Mouse (Mus musculus) neural tube, embryonic 15.5 days (tissue): Measurements from ENCODE around the gene Ccdc88c. TPM values are rescaled to one million over a fixed set of nuclear protein-coding genes. Genes with fewer than 3 reads are reported as not detected.
A peak's percentile ranks its signal among the peaks of the same experiment; 100 is the strongest.

Experiments
- ATAC-seq: fragments of 200-750 bp; cut with Nextera tagmentation; 2 replicates; pipeline ENCODE4 v1.8.0; 2017; ENCODE audit warnings: mild to moderate bottlenecking, moderate TSS enrichment, moderate library complexity; ENCODE audit not compliant: low FRiP score
- H3K27ac ChIP-seq: fragments of 300-500 bp; sonication (generic); replicated peaks from 2 replicates; pipeline ENCODE4 v1.5.1; 2015; ENCODE audit warnings: mild to moderate bottlenecking, inconsistent platforms
- H3K27me3 ChIP-seq: fragments of 300-500 bp; sonication (generic); replicated peaks from 2 replicates; pipeline ENCODE4 v1.6.1; 2015; ENCODE audit warnings: inconsistent platforms
- H3K36me3 ChIP-seq: fragments of 300-500 bp; sonication (generic); 2 replicates; pipeline ENCODE4 v1.6.1; 2015; ENCODE audit warnings: inconsistent platforms
- H3K4me1 ChIP-seq: fragments of 300-500 bp; sonication (generic); 2 replicates; pipeline ENCODE4 v1.6.1; 2015; ENCODE audit warnings: inconsistent platforms
- H3K4me2 ChIP-seq: fragments of 300-500 bp; sonication (generic); 2 replicates; pipeline ENCODE4 v1.6.1; 2015; ENCODE audit warnings: inconsistent platforms, mild to moderate bottlenecking, moderate library complexity
- H3K4me3 ChIP-seq: fragments of 300-500 bp; sonication (generic); replicated peaks from 2 replicates; pipeline ENCODE4 v1.5.1; 2015; ENCODE audit warnings: mild to moderate bottlenecking, inconsistent platforms
- H3K9ac ChIP-seq: fragments of 300-500 bp; sonication (generic); replicated peaks from 2 replicates; pipeline ENCODE4 v1.6.1; 2015; ENCODE audit warnings: mild to moderate bottlenecking, inconsistent platforms
- H3K9me3 ChIP-seq: fragments of 300-500 bp; sonication (generic); replicated peaks from 2 replicates; pipeline ENCODE4 v1.6.1; 2016; ENCODE audit warnings: inconsistent platforms
- WGBS: fragments of 180-500 bp; shearing (Covaris S2); methylation state at CpG from one replicate; pipeline ENCODE4 v1.1.7; 2015; ENCODE audit warnings: mixed read lengths; 5-methylcytosine and 5-hydroxymethylcytosine counted together
- polyA plus RNA-seq: library from polyadenylated mRNA; unstranded; fragments of >200 nt; fragmentation: Nextera tagmentation; extraction: Ambion mirVana; gene quantifications from 2 replicates; pipeline ENCODE4 v1.2.1, GENCODE M21; 2015

The Ccdc88c gene
- polyA plus RNA-seq, 1 experiment from 2014 or later: 9.6 TPM

GRCm38 (mm10) chr12:101026025-101026424 lies 2.8 kb downstream of the Ccdc88c start:
- Histone ChIP-seq H3K4me1 (peaks cover 53% of the 10 kb centered on the region), H3K36me3 (no peaks in the 10 kb centered on the region), H3K9ac (no peak overlapping the region), H3K27me3 (no peaks in the 10 kb centered on the region), H3K4me3 (no peak overlapping the region), H3K27ac (no peak overlapping the region), H3K4me2 (peak overlapping the region; percentile 91), H3K9me3 (no peaks in the 10 kb centered on the region)
- ATAC-seq: no peak
- 85% methylated on average over 4 of the region's 4 CpGs for WGBS

- Histone ChIP-seq H3K4me2 (peak overlapping the region; percentile 91), H3K9me3 (no peaks in the 10 kb centered on the region), H3K4me3 (no peak overlapping the region), H3K27ac (0 out of 2 replicates have a peak overlapping the region, but pooled peaks have one; percentile 18), H3K36me3 (no peaks in the 10 kb centered on the region), H3K4me1 (peaks cover 59% of the 10 kb centered on the region), H3K9ac (peak overlapping the region; percentile 17; the same call in 1 of the 2 replicates), H3K27me3 (no peaks in the 10 kb centered on the region)
- 78% methylated on average over 7 of the region's 7 CpGs for WGBS
- no peak for ATAC-seq
Observed at GRCm38 (mm10) chr12:101025379-101025778, 3.5 kb downstream of the Ccdc88c start.

GRCm38 (mm10) chr12:101024824-101025223 lies 4.0 kb downstream of the Ccdc88c start:
- ATAC-seq: no peak
- Histone ChIP-seq H3K27me3 (no peaks in the 10 kb centered on the region), H3K27ac (0 out of 2 replicates have a peak overlapping the region, but pooled peaks have one; percentile 18), H3K4me1 (peaks cover 63% of the 10 kb centered on the region), H3K36me3 (no peaks in the 10 kb centered on the region), H3K9me3 (no peaks in the 10 kb centered on the region), H3K4me2 (peak overlapping the region; percentile 91; the same call in 1 of the 2 replicates), H3K9ac (no peak overlapping the region; the same call in 1 of the 2 replicates), H3K4me3 (no peak overlapping the region)
- 54% methylated on average over 8 of the region's 8 CpGs for WGBS

- WGBS: 51% methylated on average over 11 of the region's 11 CpGs
- Histone ChIP-seq H3K27ac (peak overlapping the region; percentile 45; the same call in 1 of the 2 replicates), H3K4me3 (no peak overlapping the region), H3K9ac (no peak overlapping the region), H3K4me1 (peaks cover 73% of the 10 kb centered on the region), H3K4me2 (no peak overlapping the region), H3K9me3 (no peaks in the 10 kb centered on the region), H3K36me3 (no peaks in the 10 kb centered on the region), H3K27me3 (no peaks in the 10 kb centered on the region)
- ATAC-seq: no peak
Observed at GRCm38 (mm10) chr12:101023143-101023542, 5.7 kb downstream of the Ccdc88c start.

- no peak overlapping the region for H3K4me2 ChIP-seq
- H3K4me3 ChIP-seq: no peak overlapping the region
- no peaks in the 10 kb centered on the region for H3K27me3 ChIP-seq
- 94% methylated on average over 8 of the region's 8 CpGs for WGBS
- H3K9me3 ChIP-seq: no peaks in the 10 kb centered on the region
- peaks cover 72% of the 10 kb centered on the region for H3K4me1 ChIP-seq
- no peak for ATAC-seq
- no peak overlapping the region for H3K27ac ChIP-seq
- no peak overlapping the region for H3K9ac ChIP-seq
- no peaks in the 10 kb centered on the region for H3K36me3 ChIP-seq
Observed at GRCm38 (mm10) chr12:101022353-101022752, 6.5 kb downstream of the Ccdc88c start.

GRCm38 (mm10) chr12:101021484-101022226 lies 7.2 kb downstream of the Ccdc88c start:
- Histone ChIP-seq H3K9me3 (no peaks in the 10 kb centered on the region), H3K4me1 (peaks cover 65% of the 10 kb centered on the region), H3K27me3 (no peaks in the 10 kb centered on the region), H3K9ac (no peak overlapping the region), H3K4me3 (no peak overlapping the region), H3K36me3 (no peaks in the 10 kb centered on the region), H3K4me2 (no peak overlapping the region), H3K27ac (no peak overlapping the region)
- WGBS: 78% methylated on average over 9 of the region's 9 CpGs
- ATAC-seq: no peak

- H3K9me3 ChIP-seq: no peaks in the 10 kb centered on the region
- no peak for ATAC-seq
- H3K27me3 ChIP-seq: no peaks in the 10 kb centered on the region
- H3K4me1 ChIP-seq: peaks cover 62% of the 10 kb centered on the region
- no peak overlapping the region for H3K9ac ChIP-seq
- no peaks in the 10 kb centered on the region for H3K36me3 ChIP-seq
- no peak overlapping the region for H3K4me2 ChIP-seq
- H3K4me3 ChIP-seq: no peak overlapping the region
- no peak overlapping the region for H3K27ac ChIP-seq
- 69% methylated on average over 15 of the region's 15 CpGs for WGBS
Observed at GRCm38 (mm10) chr12:101020210-101021015, 8.4 kb downstream of the Ccdc88c start.

- no peak overlapping the region for H3K4me3 ChIP-seq
- H3K27me3 ChIP-seq: no peaks in the 10 kb centered on the region
- ATAC-seq: no peak
- WGBS: 88% methylated on average over 7 of the region's 7 CpGs
- H3K9me3 ChIP-seq: no peaks in the 10 kb centered on the region
- no peak overlapping the region; the same call in 1 of the 2 replicates for H3K27ac ChIP-seq
- no peak overlapping the region for H3K4me2 ChIP-seq
- H3K9ac ChIP-seq: no peak overlapping the region
- no peaks in the 10 kb centered on the region for H3K36me3 ChIP-seq
- peaks cover 62% of the 10 kb centered on the region for H3K4me1 ChIP-seq
Observed at GRCm38 (mm10) chr12:101019443-101019842, 9.4 kb downstream of the Ccdc88c start.

- no peak for ATAC-seq
- H3K27me3 ChIP-seq: no peaks in the 10 kb centered on the region
- H3K4me2 ChIP-seq: 0 out of 2 replicates have a peak overlapping the region, but pooled peaks have one; percentile 32
- peaks cover 62% of the 10 kb centered on the region for H3K4me1 ChIP-seq
- no peaks in the 10 kb centered on the region for H3K36me3 ChIP-seq
- H3K27ac ChIP-seq: no peak overlapping the region; the same call in 1 of the 2 replicates
- H3K9ac ChIP-seq: no peak overlapping the region
- H3K4me3 ChIP-seq: no peak overlapping the region
- no peaks in the 10 kb centered on the region for H3K9me3 ChIP-seq
- WGBS: 35% methylated on average over 5 of the region's 5 CpGs
Observed at GRCm38 (mm10) chr12:101019031-101019430, 9.8 kb downstream of the Ccdc88c start.

- H3K27me3 ChIP-seq: no peaks in the 10 kb centered on the region
- no peaks in the 10 kb centered on the region for H3K9me3 ChIP-seq
- H3K9ac ChIP-seq: 0 out of 2 replicates have a peak overlapping the region, but pooled peaks have one; percentile 17
- H3K4me1 ChIP-seq: peaks cover 57% of the 10 kb centered on the region
- ATAC-seq: no peak
- H3K4me2 ChIP-seq: peak overlapping the region; percentile 32
- 14% methylated on average over 6 of the region's 6 CpGs for WGBS
- H3K4me3 ChIP-seq: no peak overlapping the region
- no peaks in the 10 kb centered on the region for H3K36me3 ChIP-seq
- H3K27ac ChIP-seq: peak overlapping the region; percentile 78
Observed at GRCm38 (mm10) chr12:101017971-101018371, 10.9 kb downstream of the Ccdc88c start.

- Histone ChIP-seq H3K27me3 (no peaks in the 10 kb centered on the region), H3K9me3 (no peaks in the 10 kb centered on the region), H3K4me3 (no peak overlapping the region), H3K4me2 (no peak overlapping the region), H3K4me1 (peaks cover 65% of the 10 kb centered on the region), H3K27ac (no peak overlapping the region), H3K36me3 (no peaks in the 10 kb centered on the region), H3K9ac (no peak overlapping the region)
- 45% methylated on average over 5 of the region's 5 CpGs for WGBS
- no peak for ATAC-seq
Observed at GRCm38 (mm10) chr12:101016412-101016928, 12.4 kb downstream of the Ccdc88c start.
